ENCODE assay signal across 8 mouse cellular contexts in the genomic region with DNA sequence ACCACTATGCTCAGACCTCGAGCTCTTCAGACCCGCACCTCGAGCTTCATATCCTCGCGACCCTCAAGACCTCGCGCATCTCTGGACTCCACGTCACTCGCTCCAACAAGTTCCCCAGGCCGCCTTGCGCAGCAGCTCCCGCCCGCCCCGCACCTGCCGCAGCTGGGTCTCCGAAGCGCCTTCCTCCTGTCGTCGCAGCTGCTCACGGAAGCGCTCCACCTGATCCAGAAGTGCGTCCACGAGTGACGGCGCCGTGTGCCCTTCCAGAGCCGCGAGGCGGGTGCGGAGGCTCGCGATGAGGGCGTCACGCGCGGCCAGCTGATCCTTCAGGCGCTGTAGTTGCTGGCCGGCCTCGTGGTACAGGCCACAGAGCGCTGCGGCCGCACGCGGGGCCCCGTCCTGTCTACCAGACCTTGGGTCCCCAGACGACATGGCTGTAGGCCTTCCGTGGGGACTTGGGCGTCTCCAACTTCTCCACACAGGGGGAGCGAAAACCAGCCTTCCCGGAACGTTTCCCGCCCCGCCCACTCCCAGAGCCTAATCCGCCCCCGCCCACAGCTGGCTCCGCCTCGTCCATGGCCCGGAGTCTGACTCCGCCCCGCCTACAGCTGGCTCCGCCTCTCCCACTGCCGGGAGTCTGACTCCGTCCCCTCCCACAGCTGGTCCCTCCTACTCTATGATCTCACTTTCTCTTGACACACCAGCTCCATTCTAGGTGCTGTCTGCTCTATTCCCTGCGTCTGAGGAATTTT. TPM values are rescaled to one million over a fixed set of nuclear protein-coding genes. Genes with fewer than 3 reads are reported as not detected.
DNase-seq lines count a peak whose midpoint lies in the region; ATAC-seq and TF ChIP-seq lines count a peak whose summit lies in the region.

A gene (minus strand): TSS at position 526 of the 752 bp plus-strand sequence.

- peak; percentile 96 for DNase-seq in 3T3-L1 (ENCODE audit: low read depth, low spot score)
- peak; percentile 87 to 94 for DNase-seq in adrenal gland, postnatal 4 days (ENCODE audit: low spot score in 2 of 2)
- DNase-seq in embryonic facial prominence, embryonic 14.5 days (ENCODE audit: low spot score) = peak; percentile 97
- DNase-seq in heart, adult 8-10 months (ENCODE audit: low spot score) = peak; percentile 96
- peak; percentile 98 for DNase-seq in kidney, adult 9 months
- DNase-seq in limb, embryonic 14.5 days (ENCODE audit: low spot score) = peak; percentile 95
- DNase-seq in midbrain, postnatal 0 days (ENCODE audit: low spot score) = peak; percentile 92
- peak; percentile 94 to 95 for DNase-seq in spleen, postnatal 14 days (ENCODE audit: low spot score in 2 of 2)

- H3K9ac ChIP-seq in embryonic facial prominence, embryonic 14.5 days (ENCODE audit: low read depth, low read length) = peak within 1 kb of the TSS; percentile 86
- H3K9ac ChIP-seq in limb, embryonic 14.5 days (ENCODE audit: low read depth, low read length, severe bottlenecking) = peak within 1 kb of the TSS; percentile 70
- peak within 1 kb of the TSS; percentile 66 for H3K9ac ChIP-seq in midbrain, postnatal 0 days (replicated peaks; ENCODE audit: low read length, poor library complexity, severe bottlenecking)

- peak within 1 kb of the TSS; percentile 97 for H3K4me2 ChIP-seq in embryonic facial prominence, embryonic 14.5 days (ENCODE audit: low read depth, low read length)
- H3K4me2 ChIP-seq in limb, embryonic 14.5 days (replicated peaks; ENCODE audit: low read depth, low read length, severe bottlenecking) = peak within 1 kb of the TSS; percentile 95
- peak within 1 kb of the TSS; percentile 88 for H3K4me2 ChIP-seq in midbrain, postnatal 0 days (ENCODE audit: low read depth, low read length, poor library complexity, severe bottlenecking)

- TF ChIP-seq POLR2A in limb, embryonic 14.5 days (IDR thresholded peaks at IDR 0.05; ENCODE audit: borderline replicate concordance, extremely low read depth, insufficient read depth, insufficient read length) = 0 out of 2 replicates have a peak, but pooled peaks have one; percentile 22

- H3K27me3 ChIP-seq in embryonic facial prominence, embryonic 14.5 days (replicated peaks; ENCODE audit: control insufficient read depth, insufficient read depth, low read length) = no peaks in the 10 kb centered on the region
- no peaks in the 10 kb centered on the region for H3K27me3 ChIP-seq in limb, embryonic 14.5 days (ENCODE audit: control insufficient read depth, insufficient read depth, low read length)
- H3K27me3 ChIP-seq in midbrain, postnatal 0 days (ENCODE audit: insufficient read depth, low read length) = no peaks in the 10 kb centered on the region

- H3K4me3 ChIP-seq in embryonic facial prominence, embryonic 14.5 days (ENCODE audit: low read depth, low read length) = peak within 1 kb of the TSS; percentile 79
- H3K4me3 ChIP-seq in limb, embryonic 14.5 days (replicated peaks; ENCODE audit: low read length) = peak within 1 kb of the TSS; percentile 70
- H3K4me3 ChIP-seq in midbrain, postnatal 0 days (ENCODE audit: low read depth, low read length) = peak within 1 kb of the TSS; percentile 66

- WGBS in embryonic facial prominence, embryonic 14.5 days = under 1% methylated on average over 40 of the region's 64 CpGs
- under 1% methylated on average over 50 of the region's 64 CpGs for WGBS in limb, embryonic 14.5 days
- under 1% methylated on average over 64 of the region's 64 CpGs for WGBS in midbrain, postnatal 0 days

- no peak for TF ChIP-seq CTCF in midbrain, postnatal 0 days (IDR thresholded peaks at IDR 0.05)

- H3K36me3 ChIP-seq in embryonic facial prominence, embryonic 14.5 days (ENCODE audit: control insufficient read depth, insufficient read depth, low read length) = no peaks in the 10 kb centered on the region
- no peaks in the 10 kb centered on the region for H3K36me3 ChIP-seq in limb, embryonic 14.5 days (ENCODE audit: control insufficient read depth, insufficient read depth, low read length)
- H3K36me3 ChIP-seq in midbrain, postnatal 0 days (ENCODE audit: insufficient read depth, low read length) = no peaks in the 10 kb centered on the region

- peaks cover 4% of the 10 kb centered on the region for H3K4me1 ChIP-seq in embryonic facial prominence, embryonic 14.5 days (ENCODE audit: control insufficient read depth, insufficient read depth, low read length)
- H3K4me1 ChIP-seq in limb, embryonic 14.5 days (ENCODE audit: control insufficient read depth, insufficient read depth, low read length) = peaks cover 9% of the 10 kb centered on the region
- no peaks in the 10 kb centered on the region for H3K4me1 ChIP-seq in midbrain, postnatal 0 days (ENCODE audit: insufficient read depth, low read length)

- ATAC-seq in embryonic facial prominence, embryonic 14.5 days (ENCODE audit: low read depth) = peak; percentile 97
- ATAC-seq in limb, embryonic 14.5 days (ENCODE audit: low FRiP score, low read depth) = peak; percentile 99
- ATAC-seq in midbrain, postnatal 0 days (ENCODE audit: low FRiP score) = peak; percentile 92

- no peak within 1 kb of the TSS; the same call in 1 of the 2 replicates for H3K27ac ChIP-seq in embryonic facial prominence, embryonic 14.5 days (replicated peaks; ENCODE audit: low read depth, low read length)
- H3K27ac ChIP-seq in limb, embryonic 14.5 days (replicated peaks; ENCODE audit: low read depth, low read length) = no peak within 1 kb of the TSS
- peak within 1 kb of the TSS; percentile 44; the same call in 1 of the 2 replicates for H3K27ac ChIP-seq in midbrain, postnatal 0 days (ENCODE audit: low read depth, low read length)

- H3K9me3 ChIP-seq in embryonic facial prominence, embryonic 14.5 days (ENCODE audit: control insufficient read depth, low read length) = 0 out of 2 replicates have a peak, but pooled peaks cover 3% of the 10 kb centered on the region
- H3K9me3 ChIP-seq in limb, embryonic 14.5 days (ENCODE audit: control insufficient read depth, low read length) = no peaks in the 10 kb centered on the region
- H3K9me3 ChIP-seq in midbrain, postnatal 0 days (ENCODE audit: low read length) = no peaks in the 10 kb centered on the region

RNA-seq across cellular contexts. Expression of the gene that starts here (rescaled TPM):
- 10 to 100 TPM; 28.0 to 28.4 TPM for total RNA-seq in adrenal gland, postnatal 4 days (2021)
- polyA plus RNA-seq in embryonic facial prominence, embryonic 14.5 days (2014; fragmentation: Nextera tagmentation; extraction: Ambion mirVana) = 14.8 and 16.0 TPM in 2 replicates
- 1 to 10 TPM; 6.6 to 8.4 (median 7.7) TPM for total RNA-seq in heart, adult 8-10 months (2022)
- polyA plus RNA-seq in limb, embryonic 14.5 days (2012; rRNA removed) = 17.1 and 23.7 TPM in 2 replicates
- 15.8 and 17.1 TPM in 2 replicates for polyA plus RNA-seq in limb, embryonic 14.5 days (2014; fragmentation: Nextera tagmentation; extraction: Ambion mirVana)
- total RNA-seq in midbrain, postnatal 0 days (2014; rRNA removed) = 10.3 and 12.8 TPM in 2 replicates
- 12.6 and 13.6 TPM in 2 replicates for polyA plus RNA-seq in midbrain, postnatal 0 days (2015; fragmentation: Nextera tagmentation; extraction: Ambion mirVana)
